In genomic region chrX:159795603-159796002, GRCm38 (mm10) we compare ENCODE assay signal across 32 mouse cellular contexts.
"Had no signal": no experiment of that assay in that cellular context is flagged by ENCODE, and none has a peak within 500 bp of the region (broad histone marks: within the 10 kb centered on the region; RNA-seq: fewer than 3 reads in every experiment).

No protein-coding gene starts in this region.

- H3K27me3 ChIP-seq: heart, embryonic 13.5 days; heart, embryonic 15.5 days; hindbrain, embryonic 15.5 days had no signal

- H3K4me3 ChIP-seq: heart, adult 2 months; heart, embryonic 10.5 days; heart, embryonic 12.5 days; heart, embryonic 13.5 days; heart, embryonic 15.5 days; hindbrain, embryonic 10.5 days; hindbrain, embryonic 12.5 days; hindbrain, embryonic 13.5 days; hindbrain, embryonic 15.5 days; kidney, embryonic 15.5 days; layer of hippocampus, adult 2 months; left cerebral cortex, adult 2 months had no signal

- H3K9ac ChIP-seq: heart, embryonic 12.5 days; heart, embryonic 13.5 days; heart, embryonic 15.5 days; hindbrain, embryonic 12.5 days; hindbrain, embryonic 13.5 days; hindbrain, embryonic 14.5 days; hindbrain, embryonic 15.5 days; kidney, embryonic 15.5 days had no signal

- H3K4me1 ChIP-seq: heart, embryonic 10.5 days; heart, embryonic 12.5 days; heart, embryonic 15.5 days; hindbrain, embryonic 10.5 days; hindbrain, embryonic 12.5 days; hindbrain, embryonic 13.5 days; hindbrain, embryonic 15.5 days; kidney, embryonic 15.5 days had no signal

- H3K27ac ChIP-seq: heart, adult 2 months; heart, embryonic 10.5 days; heart, embryonic 13.5 days; heart, embryonic 15.5 days; hindbrain, embryonic 10.5 days; hindbrain, embryonic 12.5 days; hindbrain, embryonic 13.5 days; hindbrain, embryonic 14.5 days; hindbrain, embryonic 15.5 days; hindbrain, postnatal 0 days; kidney, embryonic 15.5 days; kidney, postnatal 0 days; layer of hippocampus, adult 2 months; left cerebral cortex, adult 2 months had no signal

- H3K4me2 ChIP-seq: heart, embryonic 11.5 days; heart, embryonic 12.5 days; heart, embryonic 13.5 days; heart, embryonic 15.5 days; hindbrain, embryonic 12.5 days; hindbrain, embryonic 13.5 days; hindbrain, embryonic 14.5 days; hindbrain, embryonic 15.5 days; kidney, embryonic 15.5 days had no signal

- H3K36me3 ChIP-seq: heart, embryonic 10.5 days; heart, embryonic 12.5 days; heart, embryonic 13.5 days; heart, embryonic 15.5 days; hindbrain, embryonic 10.5 days; hindbrain, embryonic 12.5 days; hindbrain, embryonic 13.5 days; hindbrain, embryonic 15.5 days; kidney, embryonic 15.5 days had no signal

- DNase-seq: heart, adult 2 months; heart, postnatal 10 days; heart, postnatal 36 days; heart, postnatal 4 days; kidney, adult 18-20 months; kidney, adult 2 months; kidney, adult 8-10 months; kidney, adult 9 months; kidney, postnatal 10 days; kidney, postnatal 14 days; kidney, postnatal 25 days; kidney, postnatal 36 days; kidney, postnatal 4 days; layer of hippocampus, adult 9-11 months; layer of hippocampus, postnatal 36 days had no signal

- ATAC-seq: hindbrain, embryonic 16.5 days; hindbrain, postnatal 0 days; inflammation-experienced regulatory T-cells, adult 6 months had no signal

- H3K9me3 ChIP-seq: heart, embryonic 10.5 days; heart, embryonic 12.5 days; heart, embryonic 13.5 days; heart, embryonic 15.5 days; hindbrain, embryonic 10.5 days; hindbrain, embryonic 12.5 days; hindbrain, embryonic 13.5 days; hindbrain, embryonic 15.5 days; kidney, embryonic 15.5 days had no signal
